Mouse (Mus musculus): Measurements from ENCODE around the gene Castor1. TPM values are rescaled to one million over a fixed set of nuclear protein-coding genes. Genes with fewer than 3 reads are reported as not detected.

Castor1 gene
- polyA plus RNA-seq, 1 experiment: 15.8 TPM

DNA sequence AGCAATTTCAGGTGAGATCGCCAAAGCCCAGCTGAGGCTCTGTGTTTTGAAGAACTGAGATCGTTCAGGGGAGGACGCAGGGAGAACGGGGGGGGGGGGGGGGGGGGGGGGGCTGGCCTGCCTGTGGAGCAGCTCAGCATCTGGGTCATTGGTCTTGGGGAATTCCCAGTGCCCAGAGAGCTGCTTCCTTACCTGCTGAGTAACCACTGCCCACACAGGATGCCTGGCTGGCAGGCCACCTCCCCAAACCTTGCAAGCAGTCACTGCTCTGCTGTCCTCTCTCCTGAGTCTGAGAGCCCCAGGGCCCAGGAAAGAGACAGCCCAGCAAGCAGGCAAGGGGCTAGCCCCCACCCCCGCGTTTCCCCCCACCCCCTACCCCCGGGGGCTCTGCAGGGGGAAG is 44.8 kb downstream of the Castor1 start:
- no peaks in the 10 kb centered on the region for H3K27me3 ChIP-seq (replicated peaks; ENCODE audit: control insufficient read depth, insufficient read depth, low read length)
- WGBS: 26% methylated on average over 7 of the region's 7 CpGs

DNA sequence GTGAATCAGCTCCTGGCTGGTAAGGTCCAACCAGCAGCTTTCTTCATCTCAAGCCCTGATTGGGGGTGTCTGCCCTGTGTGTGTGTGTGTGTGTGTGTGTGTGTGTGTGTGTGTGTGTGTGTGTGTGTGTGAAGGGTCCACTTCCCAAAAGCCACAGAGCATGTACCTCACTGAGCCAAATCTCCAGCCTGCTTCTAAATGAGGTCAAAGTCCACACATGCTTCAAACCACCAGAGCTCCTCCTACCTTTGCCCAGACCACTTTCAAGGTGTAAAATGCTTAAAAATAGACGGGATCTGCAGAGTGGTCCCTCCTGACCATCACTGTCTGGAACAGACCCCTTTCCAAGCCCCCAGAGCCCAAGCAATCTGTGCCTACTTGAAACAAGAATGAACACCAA is 45.3 kb downstream of the Castor1 start:
- no peak for TF ChIP-seq CTCF (conservative IDR thresholded peaks at IDR 0.05; ENCODE audit: insufficient read depth, insufficient read length, low read depth, low read length)
- no peak for TF ChIP-seq POLR2A (IDR thresholded peaks at IDR 0.05; ENCODE audit: low read depth, low read length)
- Histone ChIP-seq H3K36me3 (ENCODE audit: control insufficient read depth, insufficient read depth, low read length) (no peaks in the 10 kb centered on the region), H3K27me3 (replicated peaks; ENCODE audit: control insufficient read depth, insufficient read depth, low read length) (no peaks in the 10 kb centered on the region), H3K27ac (ENCODE audit: insufficient read depth, low read depth, low read length) (no peak overlapping the region), H3K4me1 (ENCODE audit: control insufficient read depth, insufficient read depth, low read length) (peaks cover 15% of the 10 kb centered on the region), H3K4me3 (ENCODE audit: insufficient read depth, low read depth, low read length) (no peak overlapping the region)
- 33% methylated on average over 1 of the region's 1 CpGs for WGBS
- DNase-seq: peak; percentile 79

More for the DNA sequence above, 44.8 kb downstream of the Castor1 start:
- TF ChIP-seq CTCF (conservative IDR thresholded peaks at IDR 0.05; ENCODE audit: insufficient read depth, insufficient read length, low read depth, low read length): no peak
- TF ChIP-seq POLR2A (IDR thresholded peaks at IDR 0.05; ENCODE audit: low read depth, low read length): no peak
- no peaks in the 10 kb centered on the region for H3K36me3 ChIP-seq (ENCODE audit: control insufficient read depth, insufficient read depth, low read length)
- H3K27ac ChIP-seq (ENCODE audit: insufficient read depth, low read depth, low read length): no peak overlapping the region
- no peak overlapping the region for H3K4me3 ChIP-seq (ENCODE audit: insufficient read depth, low read depth, low read length)
- no peak for DNase-seq
- H3K4me1 ChIP-seq (ENCODE audit: control insufficient read depth, insufficient read depth, low read length): peaks cover 15% of the 10 kb centered on the region

DNA sequence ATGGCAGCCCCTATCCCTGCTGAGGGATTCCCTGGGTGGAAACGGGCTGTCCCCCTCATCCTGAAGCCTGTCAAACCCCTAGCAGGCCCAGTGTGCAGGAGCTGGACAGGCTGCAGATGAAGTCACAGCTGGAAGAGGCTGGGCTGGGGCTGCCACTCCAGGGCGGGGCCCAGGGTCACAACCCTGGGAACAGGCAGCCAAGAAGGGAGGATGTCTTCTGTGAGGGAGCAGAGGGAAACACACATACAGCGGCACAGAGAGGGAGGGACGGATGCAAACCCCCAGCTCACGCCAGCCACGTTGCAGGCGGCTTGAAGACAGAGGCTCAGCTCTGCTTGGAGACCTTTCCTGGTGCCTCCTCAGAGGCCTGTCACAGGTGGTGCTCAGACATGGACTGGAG is 46.0 kb downstream of the Castor1 start:
- H3K36me3 ChIP-seq (ENCODE audit: control insufficient read depth, insufficient read depth, low read length): no peaks in the 10 kb centered on the region
- DNase-seq: no peak
- WGBS: 63% methylated on average over 7 of the region's 7 CpGs
- no peaks in the 10 kb centered on the region for H3K27me3 ChIP-seq (replicated peaks; ENCODE audit: control insufficient read depth, insufficient read depth, low read length)
- peaks cover 15% of the 10 kb centered on the region for H3K4me1 ChIP-seq (ENCODE audit: control insufficient read depth, insufficient read depth, low read length)
- no peak overlapping the region for H3K27ac ChIP-seq (ENCODE audit: insufficient read depth, low read depth, low read length)
- no peak for TF ChIP-seq CTCF (conservative IDR thresholded peaks at IDR 0.05; ENCODE audit: insufficient read depth, insufficient read length, low read depth, low read length)
- no peak for TF ChIP-seq POLR2A (IDR thresholded peaks at IDR 0.05; ENCODE audit: low read depth, low read length)
- H3K4me3 ChIP-seq (ENCODE audit: insufficient read depth, low read depth, low read length): no peak overlapping the region

DNA sequence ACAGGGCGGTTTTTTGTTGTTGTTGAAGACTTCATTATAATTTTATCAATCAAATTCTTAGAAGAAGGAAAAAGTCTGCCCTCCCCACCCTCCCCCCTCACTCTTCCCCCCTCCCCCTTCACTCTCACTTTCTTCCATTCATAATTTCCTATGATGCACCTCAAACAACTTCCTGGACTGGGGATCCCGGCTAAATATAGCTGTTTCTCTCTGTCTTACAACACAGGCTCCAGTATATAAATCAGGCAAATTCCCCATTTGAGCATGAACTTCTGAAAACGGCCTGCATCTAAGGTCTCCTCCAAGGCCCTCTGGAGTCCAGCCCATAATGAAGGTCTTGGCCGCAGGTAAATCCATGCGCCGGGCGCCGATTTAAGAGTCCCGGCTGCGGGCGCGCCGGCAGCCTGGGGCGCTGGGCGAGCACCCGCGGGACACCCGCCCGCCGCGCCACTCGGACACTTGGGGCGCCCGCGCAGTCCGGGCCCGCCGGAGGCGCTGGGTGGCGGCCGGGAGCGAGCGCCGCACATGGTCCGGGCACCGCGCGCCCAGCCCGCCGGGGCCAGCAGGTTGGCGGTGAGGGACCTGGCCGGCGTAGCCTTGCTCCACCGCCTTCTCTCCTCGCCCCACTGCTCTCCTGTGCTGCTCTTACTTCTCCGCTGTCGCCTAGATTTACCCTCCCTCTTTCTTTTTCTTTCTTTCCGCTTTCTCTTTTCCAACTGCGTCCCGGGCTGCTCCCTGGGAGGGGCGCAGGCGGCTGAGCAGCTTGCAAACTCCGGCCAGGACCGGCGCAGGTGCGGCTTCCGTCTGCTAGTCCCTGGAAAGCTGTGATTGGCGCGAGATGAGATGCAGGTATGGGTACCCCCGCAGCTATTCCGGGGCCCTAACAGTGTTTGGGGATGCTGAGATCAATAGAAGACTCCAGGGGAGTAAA is 48.5 kb downstream of the Castor1 start:
- no peak for TF ChIP-seq POLR2A (IDR thresholded peaks at IDR 0.05; ENCODE audit: low read depth, low read length)
- TF ChIP-seq CTCF (conservative IDR thresholded peaks at IDR 0.05; ENCODE audit: insufficient read depth, insufficient read length, low read depth, low read length): no peak
- peak; percentile 62 for DNase-seq
- H3K4me1 ChIP-seq (ENCODE audit: control insufficient read depth, insufficient read depth, low read length): peaks cover 12% of the 10 kb centered on the region
- peak overlapping the region; percentile 56 for H3K4me3 ChIP-seq (ENCODE audit: insufficient read depth, low read depth, low read length)
- no peaks in the 10 kb centered on the region for H3K36me3 ChIP-seq (ENCODE audit: control insufficient read depth, insufficient read depth, low read length)
- WGBS: 1% methylated on average over 60 of the region's 61 CpGs
- H3K27me3 ChIP-seq (replicated peaks; ENCODE audit: control insufficient read depth, insufficient read depth, low read length): no peaks in the 10 kb centered on the region
- no peak overlapping the region for H3K27ac ChIP-seq (ENCODE audit: insufficient read depth, low read depth, low read length)

DNA sequence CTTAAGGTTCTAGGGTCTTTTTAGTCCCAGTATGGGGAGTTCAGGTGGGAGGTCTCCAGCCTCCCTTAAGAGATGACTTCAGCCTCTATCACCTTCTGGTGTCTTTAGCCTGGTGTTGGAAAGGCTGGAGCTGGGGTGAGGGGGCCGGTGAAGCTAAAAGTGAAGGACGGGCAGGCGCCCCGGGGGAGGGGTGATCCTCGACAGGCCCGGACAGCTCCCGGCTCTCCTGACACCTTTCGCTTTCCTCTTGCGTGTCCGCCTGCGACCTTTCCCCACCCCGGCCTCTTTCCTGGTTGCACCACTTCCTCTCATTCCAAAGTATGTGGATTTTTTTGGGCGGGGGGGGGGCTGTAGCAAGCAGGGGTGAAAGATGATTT is 49.2 kb downstream of the Castor1 start:
- H3K4me1 ChIP-seq (ENCODE audit: control insufficient read depth, insufficient read depth, low read length): peaks cover 12% of the 10 kb centered on the region
- no peak overlapping the region for H3K27ac ChIP-seq (ENCODE audit: insufficient read depth, low read depth, low read length)
- 0 out of 2 replicates have a peak overlapping the region, but pooled peaks have one; percentile 56 for H3K4me3 ChIP-seq (ENCODE audit: insufficient read depth, low read depth, low read length)

DNA sequence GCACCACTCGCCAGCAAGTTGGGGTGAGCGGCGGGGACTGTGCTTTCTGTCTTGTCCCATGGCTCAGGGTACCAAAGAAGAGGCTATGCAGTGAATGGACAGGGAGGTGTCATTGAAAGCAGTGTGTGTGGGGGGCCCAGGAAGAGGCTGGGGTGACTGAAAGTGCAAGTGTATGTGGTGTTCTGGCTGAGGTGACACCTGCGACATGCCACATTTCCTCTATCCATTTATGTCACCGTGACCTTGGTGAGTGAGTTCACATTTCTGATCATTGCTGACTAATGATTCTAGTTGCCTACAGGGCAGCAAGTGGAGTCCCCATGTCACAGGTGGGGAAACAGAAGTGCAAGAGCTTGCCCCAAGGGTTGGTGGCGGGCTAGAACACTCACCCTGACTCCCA is 50.5 kb downstream of the Castor1 start:
- WGBS: 89% methylated on average over 6 of the region's 6 CpGs
- Histone ChIP-seq H3K4me1 (ENCODE audit: control insufficient read depth, insufficient read depth, low read length) (peaks cover 8% of the 10 kb centered on the region), H3K4me3 (ENCODE audit: insufficient read depth, low read depth, low read length) (no peak overlapping the region), H3K36me3 (ENCODE audit: control insufficient read depth, insufficient read depth, low read length) (no peaks in the 10 kb centered on the region), H3K27me3 (replicated peaks; ENCODE audit: control insufficient read depth, insufficient read depth, low read length) (no peaks in the 10 kb centered on the region), H3K27ac (ENCODE audit: insufficient read depth, low read depth, low read length) (no peak overlapping the region)
- DNase-seq: no peak
- TF ChIP-seq POLR2A (IDR thresholded peaks at IDR 0.05; ENCODE audit: low read depth, low read length): no peak
- TF ChIP-seq CTCF (conservative IDR thresholded peaks at IDR 0.05; ENCODE audit: insufficient read depth, insufficient read length, low read depth, low read length): no peak

More for the DNA sequence above, 49.2 kb downstream of the Castor1 start:
- no peak for TF ChIP-seq CTCF (conservative IDR thresholded peaks at IDR 0.05; ENCODE audit: insufficient read depth, insufficient read length, low read depth, low read length)
- no peak for TF ChIP-seq POLR2A (IDR thresholded peaks at IDR 0.05; ENCODE audit: low read depth, low read length)
- H3K36me3 ChIP-seq (ENCODE audit: control insufficient read depth, insufficient read depth, low read length): no peaks in the 10 kb centered on the region
- DNase-seq: no peak
- H3K27me3 ChIP-seq (replicated peaks; ENCODE audit: control insufficient read depth, insufficient read depth, low read length): no peaks in the 10 kb centered on the region
- WGBS: 26% methylated on average over 13 of the region's 13 CpGs

DNA sequence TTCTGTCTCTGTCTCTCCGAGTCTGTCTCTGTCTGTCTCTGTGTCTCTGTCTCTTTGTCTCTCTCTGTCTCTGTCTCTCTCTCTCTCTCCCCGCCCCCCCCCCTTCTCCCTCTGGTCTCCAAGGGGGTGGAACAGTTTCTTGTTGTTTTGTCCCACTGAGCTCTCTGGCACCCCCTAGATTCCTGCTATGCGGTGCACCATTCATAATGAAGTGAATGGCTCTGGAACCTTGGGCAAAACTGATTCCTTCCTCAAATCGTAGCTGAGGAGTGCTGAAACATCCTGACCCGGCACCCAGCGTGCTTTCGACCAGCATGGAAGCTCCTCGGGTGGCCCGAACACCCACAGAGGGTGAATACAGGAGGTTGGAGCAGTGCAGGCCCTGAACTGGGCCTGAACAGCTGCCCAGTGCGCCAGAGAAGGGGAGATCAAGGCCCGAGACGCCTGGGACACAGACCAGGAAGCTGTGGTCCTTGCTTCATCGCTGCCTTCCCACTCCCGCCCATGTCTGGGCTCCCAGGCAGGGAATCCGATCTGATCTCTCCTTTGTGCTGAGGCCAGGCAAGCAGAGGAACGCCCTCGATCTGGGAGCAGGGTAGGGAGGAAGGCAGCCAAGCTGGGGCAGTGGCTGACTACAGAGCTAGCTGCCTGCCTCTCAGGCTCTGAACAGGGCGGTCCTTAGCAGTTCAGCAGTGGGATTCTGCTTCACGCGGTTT is 52.9 kb downstream of the Castor1 start:
- no peak overlapping the region for H3K4me3 ChIP-seq (ENCODE audit: insufficient read depth, low read depth, low read length)
- no peak for TF ChIP-seq POLR2A (IDR thresholded peaks at IDR 0.05; ENCODE audit: low read depth, low read length)
- peak; percentile 30; the same call in 1 of the 2 replicates for TF ChIP-seq CTCF (conservative IDR thresholded peaks at IDR 0.05; ENCODE audit: insufficient read depth, insufficient read length, low read depth, low read length)
- H3K27ac ChIP-seq (ENCODE audit: insufficient read depth, low read depth, low read length): no peak overlapping the region
- no peaks in the 10 kb centered on the region for H3K27me3 ChIP-seq (replicated peaks; ENCODE audit: control insufficient read depth, insufficient read depth, low read length)
- DNase-seq: no peak
- H3K36me3 ChIP-seq (ENCODE audit: control insufficient read depth, insufficient read depth, low read length): no peaks in the 10 kb centered on the region
- WGBS: 58% methylated on average over 20 of the region's 20 CpGs
- no peaks in the 10 kb centered on the region for H3K4me1 ChIP-seq (ENCODE audit: control insufficient read depth, insufficient read depth, low read length)
